Mouse (Mus musculus) stomach, postnatal 0 days (tissue): Measurements from ENCODE around the gene Nudt7. TPM values are rescaled to one million over a fixed set of nuclear protein-coding genes. Genes with fewer than 3 reads are reported as not detected.

Experiments
- ATAC-seq: fragments of 200-750 bp; cut with Nextera tagmentation; 2 replicates; pipeline ENCODE4 v1.8.0; 2017; ENCODE audit not compliant: low FRiP score, low TSS enrichment
- DNase-seq: peaks from one replicate; pipeline ENCODE4 v3.0.0-alpha.2; 2016; ENCODE audit warnings: low spot score
- H3K27ac ChIP-seq: fragments of 300-500 bp; sonication (generic); replicated peaks from 2 replicates; pipeline ENCODE4 v1.5.1; 2014; ENCODE audit warnings: mild to moderate bottlenecking, control low read depth
- H3K27me3 ChIP-seq: fragments of 300-500 bp; sonication (generic); 2 replicates; pipeline ENCODE4 v1.6.1; 2014; ENCODE audit warnings: low read length; ENCODE audit not compliant: control insufficient read depth, insufficient read depth
- H3K36me3 ChIP-seq: fragments of 300-500 bp; sonication (generic); 2 replicates; pipeline ENCODE4 v1.6.1; 2014; ENCODE audit warnings: low read length, mixed read lengths; ENCODE audit not compliant: control insufficient read depth, insufficient read depth
- H3K4me1 ChIP-seq: fragments of 300-500 bp; sonication (generic); replicated peaks from 2 replicates; pipeline ENCODE4 v1.6.1; 2014; ENCODE audit warnings: antibody characterized with exemption; ENCODE audit not compliant: control insufficient read depth, insufficient read depth
- H3K4me2 ChIP-seq: fragments of 300-500 bp; sonication (generic); replicated peaks from 2 replicates; pipeline ENCODE4 v1.6.1; 2014; ENCODE audit warnings: low read depth, mild to moderate bottlenecking, control low read depth, moderate library complexity
- H3K4me3 ChIP-seq: fragments of 300-500 bp; sonication (generic); 2 replicates; pipeline ENCODE4 v1.5.1; 2014; ENCODE audit warnings: low read depth, low read length, control low read depth
- H3K9ac ChIP-seq: fragments of 300-500 bp; sonication (generic); 2 replicates; pipeline ENCODE4 v1.6.1; 2014; ENCODE audit warnings: mild to moderate bottlenecking, low read length, control low read depth, mixed read lengths
- H3K9me3 ChIP-seq: fragments of 300-500 bp; sonication (generic); 2 replicates; pipeline ENCODE4 v1.6.1; 2016; ENCODE audit warnings: low read length; ENCODE audit not compliant: control insufficient read depth
- CTCF ChIP-seq: IDR thresholded peaks from 2 replicates; pipeline ENCODE4 v1.5.1; 2016; ENCODE audit warnings: antibody characterized with exemption, low read depth, mild to moderate bottlenecking, moderate library complexity
- EP300 ChIP-seq: optimal IDR thresholded peaks from 2 replicates; pipeline ENCODE3; 2016; ENCODE audit warnings: antibody characterized with exemption
- WGBS: fragments of 180-500 bp; shearing (Covaris S2); extraction: QIAGEN DNeasy Blood & Tissue Kit; methylation state at CpG from one replicate; pipeline ENCODE4 v1.1.7; 2014; 5-methylcytosine and 5-hydroxymethylcytosine counted together
- polyA plus RNA-seq: library from polyadenylated mRNA; unstranded; fragments of >200 nt; fragmentation: Nextera tagmentation; extraction: Ambion mirVana; gene quantifications from 2 replicates; pipeline ENCODE4 v1.2.1, GENCODE M21; 2015

Gene Nudt7
- polyA plus RNA-seq, 1 experiment from 2014 or later = 20.4 TPM

DNA sequence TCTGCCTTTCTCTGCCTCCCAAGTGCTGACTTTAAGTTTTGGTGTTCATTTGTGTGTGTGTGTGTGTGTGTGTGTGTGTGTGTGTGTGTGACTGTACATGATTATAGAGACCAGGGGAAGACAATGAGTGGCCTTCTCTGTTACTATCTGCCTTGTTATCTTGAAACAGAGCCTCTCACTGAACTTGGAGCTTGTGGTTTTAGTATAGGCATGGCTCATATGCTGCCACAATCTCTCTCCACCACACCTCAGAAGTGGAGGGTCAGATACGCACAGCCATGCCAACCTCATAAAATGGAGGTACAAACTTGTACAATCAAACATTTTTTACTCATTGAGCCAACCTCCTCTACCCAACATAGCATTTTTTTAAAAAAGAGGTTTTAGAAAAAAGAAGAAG lies 3.4 kb downstream of the Nudt7 start:
- no peaks in the 10 kb centered on the region for H3K9me3 ChIP-seq
- no peak for TF ChIP-seq CTCF
- no peak for TF ChIP-seq EP300
- no peak overlapping the region for H3K27ac ChIP-seq
- H3K9ac ChIP-seq = no peak overlapping the region
- 0 out of 2 replicates have a peak, but pooled peaks cover 2% of the 10 kb centered on the region for H3K4me1 ChIP-seq
- DNase-seq = no peak
- no peak overlapping the region for H3K4me2 ChIP-seq
- WGBS = 91% methylated on average over 1 of the region's 1 CpGs
- H3K36me3 ChIP-seq = no peaks in the 10 kb centered on the region; the same call in 1 of the 2 replicates
- ATAC-seq = no peak
- H3K4me3 ChIP-seq = no peak overlapping the region
- H3K27me3 ChIP-seq = no peaks in the 10 kb centered on the region

DNA sequence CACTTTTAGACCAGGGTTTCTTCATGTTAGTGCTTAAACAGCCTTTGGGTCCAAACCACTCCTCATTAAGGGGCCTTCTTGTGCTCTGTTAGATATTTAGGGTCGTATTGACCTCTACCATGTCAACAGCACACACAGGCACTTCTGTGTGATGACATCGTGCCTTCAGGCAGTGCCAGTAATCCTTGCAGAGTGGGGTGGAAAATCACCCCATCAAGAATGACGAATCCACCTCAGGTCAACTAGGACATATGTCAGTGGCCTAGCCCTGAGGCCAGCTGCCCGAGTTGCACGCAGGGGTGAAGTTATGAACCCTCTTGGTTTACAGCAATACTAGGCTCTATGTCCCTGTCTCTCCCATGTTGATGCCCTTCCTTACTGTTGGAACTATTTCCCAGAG lies 3.8 kb downstream of the Nudt7 start:
- DNase-seq = no peak
- H3K4me1 ChIP-seq = 0 out of 2 replicates have a peak, but pooled peaks cover 2% of the 10 kb centered on the region
- H3K9me3 ChIP-seq = no peaks in the 10 kb centered on the region
- H3K9ac ChIP-seq = no peak overlapping the region
- TF ChIP-seq CTCF = no peak
- no peak for TF ChIP-seq EP300
- no peak overlapping the region for H3K4me2 ChIP-seq
- ATAC-seq = no peak
- no peak overlapping the region for H3K4me3 ChIP-seq
- H3K27me3 ChIP-seq = no peaks in the 10 kb centered on the region
- H3K27ac ChIP-seq = no peak overlapping the region
- WGBS = 67% methylated on average over 5 of the region's 5 CpGs
- H3K36me3 ChIP-seq = no peaks in the 10 kb centered on the region; the same call in 1 of the 2 replicates

DNA sequence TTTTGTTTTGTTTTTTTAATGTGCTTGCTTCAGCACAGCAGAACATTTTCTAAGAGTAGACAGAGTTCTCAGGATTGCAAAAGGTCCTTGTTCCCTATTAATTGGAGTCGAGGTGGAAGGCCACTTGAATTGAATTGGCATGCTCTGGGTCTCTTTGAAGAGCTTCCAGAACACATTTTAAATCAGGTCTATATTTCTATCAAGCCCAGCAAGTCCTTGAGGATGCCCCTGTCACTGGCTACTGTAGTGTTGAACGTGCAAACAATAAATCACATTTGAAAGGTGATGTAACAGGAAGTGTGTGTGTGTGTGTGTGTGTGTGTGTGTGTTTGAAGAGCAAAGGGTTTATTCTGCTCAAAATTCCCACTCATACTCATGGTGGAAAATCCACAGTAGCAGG lies 7.1 kb downstream of the Nudt7 start:
- H3K4me3 ChIP-seq = no peak overlapping the region

DNA sequence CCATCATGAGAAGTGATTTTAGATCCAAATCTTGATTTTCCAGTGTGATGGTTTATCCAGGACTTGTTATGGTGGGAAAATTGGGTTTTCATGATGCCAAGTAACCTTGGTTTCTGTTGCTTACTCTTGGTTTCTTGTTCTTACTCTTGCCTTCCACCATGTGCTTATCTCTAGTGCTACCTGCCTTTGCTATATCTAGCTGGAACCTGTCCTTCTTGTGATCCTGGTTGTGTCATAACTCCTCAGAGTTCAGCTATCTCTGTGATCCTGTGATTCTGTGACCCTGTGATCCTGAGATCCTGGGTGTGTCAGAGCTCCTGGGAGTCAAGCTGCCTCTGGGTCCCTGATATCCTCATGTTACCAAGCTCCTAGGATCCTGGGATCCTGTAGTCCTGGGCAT lies 8.8 kb downstream of the Nudt7 start:
- Histone ChIP-seq H3K9me3 (no peaks in the 10 kb centered on the region), H3K27ac (no peak overlapping the region), H3K4me2 (no peak overlapping the region), H3K9ac (no peak overlapping the region), H3K36me3 (no peaks in the 10 kb centered on the region; the same call in 1 of the 2 replicates), H3K27me3 (no peaks in the 10 kb centered on the region), H3K4me3 (no peak overlapping the region), H3K4me1 (no peaks in the 10 kb centered on the region)
- TF ChIP-seq CTCF (no peak), EP300 (no peak)
- ATAC-seq (no peak), DNase-seq (no peak)

More for the DNA sequence above, 7.1 kb downstream of the Nudt7 start:
- WGBS = 66% methylated on average over 2 of the region's 2 CpGs
- Histone ChIP-seq H3K27me3 (no peaks in the 10 kb centered on the region), H3K9me3 (no peaks in the 10 kb centered on the region), H3K9ac (no peak overlapping the region), H3K4me2 (no peak overlapping the region), H3K4me1 (no peaks in the 10 kb centered on the region), H3K36me3 (no peaks in the 10 kb centered on the region; the same call in 1 of the 2 replicates), H3K27ac (no peak overlapping the region)
- DNase-seq (no peak), ATAC-seq (no peak)
- TF ChIP-seq CTCF (no peak), EP300 (no peak)

DNA sequence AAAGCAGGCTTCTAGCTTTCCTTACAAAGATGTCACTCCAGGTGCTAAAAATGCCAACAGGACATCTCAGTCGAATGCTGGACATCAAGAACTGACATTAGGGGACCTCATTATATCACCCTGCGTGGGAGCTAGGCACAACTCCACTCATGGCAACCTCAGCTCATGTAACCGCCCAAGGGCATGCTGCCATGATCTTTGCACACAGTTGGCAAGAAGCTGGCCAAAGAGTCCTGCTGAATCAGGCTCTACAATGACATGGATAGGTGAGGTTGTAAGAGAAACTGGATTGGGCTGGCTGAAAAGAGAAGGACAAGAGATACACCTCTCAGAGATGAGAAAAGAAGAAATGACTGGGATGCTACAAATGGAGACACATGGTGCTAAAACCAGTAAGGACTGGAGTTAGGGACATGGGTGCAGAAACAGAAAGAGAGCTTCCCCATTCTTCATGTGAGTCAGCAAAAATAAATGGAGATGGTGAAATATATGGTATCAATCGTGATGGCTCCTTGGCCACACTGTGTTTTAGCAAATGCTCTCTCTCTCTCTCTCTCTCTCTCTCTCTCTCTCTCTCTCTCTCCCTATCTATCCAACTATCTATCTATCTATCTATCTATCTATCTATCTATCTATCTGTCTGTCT lies 10.4 kb downstream of the Nudt7 start:
- H3K36me3 ChIP-seq = peaks cover 5% of the 10 kb centered on the region
- no peak overlapping the region for H3K27ac ChIP-seq
- no peak for ATAC-seq
- no peaks in the 10 kb centered on the region for H3K4me1 ChIP-seq
- no peaks in the 10 kb centered on the region for H3K9me3 ChIP-seq
- WGBS = 85% methylated on average over 4 of the region's 4 CpGs
- H3K9ac ChIP-seq = no peak overlapping the region
- no peak overlapping the region for H3K4me2 ChIP-seq
- no peak overlapping the region for H3K4me3 ChIP-seq
- TF ChIP-seq EP300 (no peak), CTCF (no peak)
- H3K27me3 ChIP-seq = no peaks in the 10 kb centered on the region
- DNase-seq = no peak

DNA sequence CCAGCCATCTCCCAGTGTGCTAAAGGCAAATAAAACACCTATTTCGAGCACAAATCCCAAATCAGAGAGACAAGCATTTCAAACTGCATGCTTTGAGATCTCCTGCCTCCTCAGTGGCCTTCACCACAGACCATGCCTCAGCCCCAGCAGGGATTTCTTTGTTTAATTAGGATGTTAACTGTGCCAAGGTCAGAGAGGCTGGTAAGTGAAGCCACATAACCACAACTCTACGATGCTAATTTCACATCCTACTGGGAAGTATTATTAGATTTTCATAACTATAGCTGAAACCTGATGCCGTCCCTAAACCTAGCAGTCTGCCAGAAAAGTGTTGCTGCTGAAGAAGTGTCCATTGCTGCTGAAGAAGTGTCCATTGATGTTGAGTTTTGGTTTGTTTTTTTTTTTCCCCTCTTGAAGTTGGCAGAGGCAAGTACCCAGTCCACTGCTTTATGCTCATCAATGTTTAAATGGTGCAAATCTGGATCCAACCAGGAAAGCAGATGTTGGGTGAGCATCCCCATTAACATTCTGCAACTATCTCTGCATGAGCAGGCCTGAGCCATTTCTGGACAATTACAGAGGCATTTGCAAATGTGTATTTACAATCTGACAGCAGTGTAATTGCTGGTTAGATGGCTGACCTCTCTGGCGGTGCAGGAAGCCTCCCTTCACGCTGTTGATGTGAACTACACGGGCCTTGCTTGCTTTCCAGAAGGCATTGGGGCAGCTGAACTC lies 20.1 kb downstream of the Nudt7 start:
- H3K36me3 ChIP-seq = no peaks in the 10 kb centered on the region
- H3K27ac ChIP-seq = no peak overlapping the region
- no peak overlapping the region for H3K4me2 ChIP-seq
- H3K4me3 ChIP-seq = no peak overlapping the region
- H3K27me3 ChIP-seq = no peaks in the 10 kb centered on the region
- DNase-seq (no peak), ATAC-seq (no peak)
- no peak overlapping the region for H3K9ac ChIP-seq
- 66% methylated on average over 6 of the region's 6 CpGs for WGBS
- no peak for TF ChIP-seq CTCF
- TF ChIP-seq EP300 = no peak
- no peaks in the 10 kb centered on the region for H3K9me3 ChIP-seq
- no peaks in the 10 kb centered on the region for H3K4me1 ChIP-seq
